Mouse (Mus musculus): ENCODE data around the gene Tbcd. TPM values are rescaled to one million over a fixed set of nuclear protein-coding genes. Genes with fewer than 3 reads are reported as not detected.

Gene Tbcd
- polyA plus RNA-seq (2012; rRNA removed), result 21.4 and 22.0 TPM in 2 replicates

GRCm38 (mm10) chr11:121451753-121452635, at the start of gene Tbcd:
Tbcd (plus strand) TSS chr11:121451949.

GRCm38 (mm10) chr11:121420830-121421552, 30.8 kb upstream of the Tbcd start, which contains the start of gene Fn3krp:
Fn3krp (plus strand) TSS chr11:121421401.

GRCm38 (mm10) chr11:121434156-121435155, 17.3 kb upstream of the Tbcd start, which contains the start of gene Fn3k:
Fn3k (plus strand) TSS chr11:121434913.

GRCm38 (mm10) chr11:121519131-121519530, 67.4 kb downstream of the Tbcd start, which contains the start of gene Zfp750:
Zfp750 (minus strand) TSS chr11:121519333.

Other genes starting within 250 kb of the Tbcd start
- gene Hexdc, start 247.5 kb upstream of the Tbcd start, polyA plus RNA-seq (2012; rRNA removed), result 9.8 and 11.2 TPM in 2 replicates
- gene Ogfod3, start 247.2 kb upstream of the Tbcd start, polyA plus RNA-seq (2012; rRNA removed), result 6.6 and 6.7 TPM in 2 replicates
- 17.4 and 17.8 TPM in 2 replicates for gene Cybc1, start 222.6 kb upstream of the Tbcd start, polyA plus RNA-seq (2012; rRNA removed)
- gene Narf, start 214.7 kb upstream of the Tbcd start, polyA plus RNA-seq (2012; rRNA removed), result 32.3 and 34.5 TPM in 2 replicates
- 7.1 TPM in 2 replicates for gene Foxk2, start 192.0 kb upstream of the Tbcd start, polyA plus RNA-seq (2012; rRNA removed)
- gene Wdr45b, start 97.5 kb upstream of the Tbcd start, polyA plus RNA-seq (2012; rRNA removed), result 17.3 and 17.6 TPM in 2 replicates
- gene Rab40b, start 63.7 kb upstream of the Tbcd start, polyA plus RNA-seq (2012; rRNA removed), result 0.31 TPM in 2 replicates
- 11.8 and 13.2 TPM in 2 replicates for gene Fn3krp, start 30.5 kb upstream of the Tbcd start, polyA plus RNA-seq (2012; rRNA removed)
- gene Fn3k, start 17.0 kb upstream of the Tbcd start, polyA plus RNA-seq (2012; rRNA removed), result 10.9 and 11.1 TPM in 2 replicates
- gene Zfp750, start 67.4 kb downstream of the Tbcd start, polyA plus RNA-seq (2012; rRNA removed), result 1.6 and 1.9 TPM in 2 replicates
- gene B3gntl1, start 221.2 kb downstream of the Tbcd start, polyA plus RNA-seq (2012; rRNA removed), result 1.9 and 2.0 TPM in 2 replicates
- 5.0 and 5.5 TPM in 2 replicates for gene Metrnl, start 249.6 kb downstream of the Tbcd start, polyA plus RNA-seq (2012; rRNA removed)

Data from liver, embryonic 18 days (tissue).